Mouse (Mus musculus) embryonic facial prominence, embryonic 14.5 days (tissue): ENCODE measurements around the gene Abi3bp. TPM values are rescaled to one million over a fixed set of nuclear protein-coding genes. Genes with fewer than 3 reads are reported as not detected.

Experiments
- ATAC-seq: fragments of 200-750 bp; cut with Nextera tagmentation; 2 replicates; pipeline ENCODE4 v1.8.0; 2017; ENCODE audit warnings: low read depth, moderate number of reproducible peaks, moderate TSS enrichment
- DNase-seq: peaks from one replicate; pipeline ENCODE4 v3.0.0-alpha.2; 2015; ENCODE audit warnings: low spot score
- H3K27ac ChIP-seq: fragments of 300-500 bp; sonication (generic); replicated peaks from 2 replicates; pipeline ENCODE4 v1.5.1; 2014; ENCODE audit warnings: low read depth, mild to moderate bottlenecking, low read length, moderate library complexity
- H3K27me3 ChIP-seq: fragments of 300-500 bp; sonication (generic); replicated peaks from 2 replicates; pipeline ENCODE4 v1.6.1; 2014; ENCODE audit warnings: low read length; ENCODE audit not compliant: control insufficient read depth, insufficient read depth
- H3K36me3 ChIP-seq: fragments of 300-500 bp; sonication (generic); 2 replicates; pipeline ENCODE4 v1.6.1; 2014; ENCODE audit warnings: low read length, mixed read lengths; ENCODE audit not compliant: control insufficient read depth, insufficient read depth
- H3K4me1 ChIP-seq: fragments of 300-500 bp; sonication (generic); 2 replicates; pipeline ENCODE4 v1.6.1; 2014; ENCODE audit warnings: antibody characterized with exemption, low read length; ENCODE audit not compliant: control insufficient read depth, insufficient read depth
- H3K4me2 ChIP-seq: fragments of 300-500 bp; sonication (generic); 2 replicates; pipeline ENCODE4 v1.6.1; 2014; ENCODE audit warnings: low read depth, mild to moderate bottlenecking, low read length, moderate library complexity, mixed read lengths
- H3K4me3 ChIP-seq: fragments of 300-500 bp; sonication (generic); 2 replicates; pipeline ENCODE4 v1.5.1; 2014; ENCODE audit warnings: low read depth, mild to moderate bottlenecking, low read length
- H3K9ac ChIP-seq: fragments of 300-500 bp; sonication (generic); 2 replicates; pipeline ENCODE4 v1.6.1; 2014; ENCODE audit warnings: low read depth, mild to moderate bottlenecking, low read length, moderate library complexity, mixed read lengths
- H3K9me3 ChIP-seq: fragments of 300-500 bp; sonication (generic); 2 replicates; pipeline ENCODE4 v1.6.1; 2016; ENCODE audit warnings: low read length; ENCODE audit not compliant: control insufficient read depth
- WGBS: fragments of 180-500 bp; shearing (Covaris S2); extraction: QIAGEN DNeasy Blood & Tissue Kit; methylation state at CpG from one replicate; pipeline ENCODE4 v1.1.7; 2014; 5-methylcytosine and 5-hydroxymethylcytosine counted together
- polyA plus RNA-seq: library from polyadenylated mRNA; unstranded; fragments of >200 nt; fragmentation: Nextera tagmentation; extraction: Ambion mirVana; gene quantifications from 2 replicates; pipeline ENCODE4 v1.2.1, GENCODE M21; 2014

The Abi3bp gene
- polyA plus RNA-seq, 1 experiment from 2014 or later, result 28.3 TPM

DNA sequence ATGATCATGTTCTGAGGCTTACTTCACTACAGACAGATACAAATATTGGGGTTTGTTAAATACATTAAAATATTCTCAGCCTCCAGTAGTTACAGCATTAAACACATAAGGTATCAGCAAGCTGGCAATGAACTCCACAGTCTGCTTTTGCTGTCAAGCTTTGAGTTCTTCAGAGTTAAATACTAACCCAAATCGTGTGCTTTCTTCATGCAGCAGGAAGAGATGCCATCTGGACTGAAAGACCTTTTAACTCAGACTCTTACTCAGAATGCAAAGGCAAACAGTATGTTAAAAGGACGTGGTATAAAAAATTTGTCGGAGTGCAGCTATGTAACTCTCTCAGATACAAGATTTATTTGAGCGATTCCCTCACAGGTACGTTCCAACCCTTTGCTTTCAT is 209.1 kb downstream of the Abi3bp start:
- WGBS, result 90% methylated on average over 5 of the region's 5 CpGs
- ATAC-seq (no peak), DNase-seq (no peak)
- Histone ChIP-seq H3K9ac (no peak overlapping the region), H3K4me3 (no peak overlapping the region), H3K9me3 (no peaks in the 10 kb centered on the region), H3K36me3 (peaks cover 65% of the 10 kb centered on the region), H3K4me1 (no peaks in the 10 kb centered on the region), H3K27ac (no peak overlapping the region), H3K27me3 (no peaks in the 10 kb centered on the region), H3K4me2 (no peak overlapping the region)

DNA sequence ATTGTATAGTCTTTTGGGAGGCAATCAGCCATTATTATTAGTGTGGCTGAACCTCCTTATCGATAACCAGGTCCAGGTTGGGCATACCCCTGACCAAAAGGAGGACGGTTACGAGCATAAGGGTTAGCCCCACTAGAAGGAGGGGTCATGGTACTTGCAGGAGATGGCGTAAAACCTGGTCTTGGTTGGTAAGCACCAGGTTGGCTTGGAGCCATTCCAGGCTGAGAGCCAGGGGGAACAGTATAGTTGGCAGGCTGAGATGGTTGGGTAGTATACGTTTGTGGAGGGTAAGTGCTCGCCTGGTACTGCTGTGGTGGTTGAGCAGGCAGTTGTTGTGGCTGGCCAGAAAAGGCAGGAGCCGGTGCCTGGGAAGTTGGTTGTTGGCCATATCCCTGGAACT is 213.0 kb downstream of the Abi3bp start:
- Histone ChIP-seq H3K9me3 (no peaks in the 10 kb centered on the region), H3K4me3 (no peak overlapping the region), H3K9ac (no peak overlapping the region), H3K4me1 (no peaks in the 10 kb centered on the region), H3K27ac (no peak overlapping the region), H3K4me2 (no peak overlapping the region), H3K36me3 (peaks cover 75% of the 10 kb centered on the region), H3K27me3 (no peaks in the 10 kb centered on the region)
- 92% methylated on average over 7 of the region's 7 CpGs for WGBS
- no peak for DNase-seq
- no peak for ATAC-seq

DNA sequence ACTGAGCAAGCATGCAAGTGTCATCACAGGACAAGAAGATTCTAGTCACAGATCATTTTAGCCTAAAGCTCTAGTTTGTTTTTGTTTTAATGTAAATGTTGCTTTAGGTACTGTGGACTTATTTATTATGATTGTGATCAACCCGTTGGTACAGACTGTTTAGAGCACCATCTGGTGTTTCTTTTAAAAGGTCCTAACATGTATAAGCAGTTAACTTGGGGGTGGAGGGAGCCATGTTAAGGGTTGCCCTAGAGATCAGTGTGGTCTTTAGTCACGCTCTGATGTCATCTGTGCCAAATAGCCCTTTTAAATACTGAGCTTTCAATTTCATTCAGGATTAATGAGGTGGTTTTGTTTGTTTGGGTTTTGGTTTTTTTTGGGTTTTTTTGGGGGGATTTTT is 218.8 kb downstream of the Abi3bp start:
- Histone ChIP-seq H3K4me1 (no peaks in the 10 kb centered on the region), H3K27me3 (no peaks in the 10 kb centered on the region), H3K9me3 (no peaks in the 10 kb centered on the region), H3K36me3 (peaks cover 64% of the 10 kb centered on the region), H3K4me3 (no peak overlapping the region), H3K4me2 (no peak overlapping the region), H3K9ac (no peak overlapping the region), H3K27ac (no peak overlapping the region)
- no peak for ATAC-seq
- no peak for DNase-seq
- WGBS, result 68% methylated on average over 2 of the region's 2 CpGs

DNA sequence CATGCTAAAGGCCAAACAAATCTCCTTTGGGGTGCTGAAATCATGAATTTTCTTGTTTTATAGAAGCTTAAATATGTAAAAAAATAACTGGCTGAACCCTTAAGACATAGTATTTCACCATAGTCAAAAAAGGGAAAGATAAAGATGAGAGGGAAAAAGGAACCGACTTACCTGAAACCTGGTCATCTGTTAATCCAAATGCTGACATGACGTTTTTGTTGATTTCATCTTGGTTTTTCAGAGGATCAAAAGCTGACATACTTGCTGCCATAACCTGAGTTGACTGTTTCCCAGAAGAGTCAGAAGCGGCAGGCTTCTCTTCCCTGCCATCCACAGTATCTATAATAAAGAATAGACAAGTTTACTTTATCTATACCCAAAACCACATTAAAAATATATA is 223.2 kb downstream of the Abi3bp start:
- Histone ChIP-seq H3K4me2 (no peak overlapping the region), H3K9ac (no peak overlapping the region), H3K4me1 (no peaks in the 10 kb centered on the region), H3K27ac (no peak overlapping the region), H3K9me3 (no peaks in the 10 kb centered on the region), H3K36me3 (peaks cover 57% of the 10 kb centered on the region), H3K27me3 (no peaks in the 10 kb centered on the region), H3K4me3 (no peak overlapping the region)
- WGBS, result 89% methylated on average over 3 of the region's 3 CpGs
- ATAC-seq (no peak), DNase-seq (no peak)

DNA sequence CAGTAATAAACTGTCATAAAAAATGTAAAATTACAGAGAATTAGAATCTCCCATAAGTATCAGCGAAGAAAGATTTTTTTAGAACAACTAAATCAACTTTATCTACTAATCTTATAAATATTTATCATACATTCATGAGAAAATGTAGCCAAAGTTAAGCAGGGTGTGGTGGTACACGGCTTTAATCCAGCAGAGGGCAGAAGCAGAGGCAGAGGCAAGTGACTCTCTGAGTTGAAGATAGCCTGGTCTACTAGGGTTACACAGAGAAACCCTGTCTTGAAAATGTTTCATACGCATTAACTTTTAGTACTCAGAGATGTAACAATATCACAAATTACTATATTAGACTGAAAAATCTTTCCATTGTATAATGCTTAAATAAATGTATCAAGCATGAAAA is 228.1 kb downstream of the Abi3bp start:
- WGBS, result 89% methylated on average over 3 of the region's 3 CpGs
- no peak for DNase-seq
- Histone ChIP-seq H3K4me3 (no peak overlapping the region), H3K9ac (no peak overlapping the region), H3K36me3 (peaks cover 71% of the 10 kb centered on the region), H3K4me1 (no peaks in the 10 kb centered on the region), H3K27me3 (no peaks in the 10 kb centered on the region), H3K4me2 (no peak overlapping the region), H3K27ac (no peak overlapping the region), H3K9me3 (no peaks in the 10 kb centered on the region)
- ATAC-seq, result no peak

DNA sequence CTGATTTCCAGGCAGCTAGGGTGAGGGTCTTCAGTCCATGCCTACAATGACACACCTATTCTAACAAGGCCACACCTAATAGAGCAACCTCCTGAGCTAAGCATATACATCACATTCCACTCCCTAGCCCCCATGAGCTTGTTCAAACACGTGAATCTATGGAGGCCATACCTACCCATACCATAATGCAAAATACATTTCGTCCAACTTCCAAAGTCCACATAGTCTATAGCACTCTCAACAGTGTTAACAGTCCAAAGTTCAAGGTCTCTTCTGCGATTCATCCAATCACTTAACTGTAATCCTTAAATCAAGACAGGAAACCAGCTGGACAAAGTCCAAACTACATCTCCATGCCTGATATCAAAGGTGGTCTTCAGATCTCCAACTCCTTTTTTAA is 232.4 kb downstream of the Abi3bp start:
- no peak overlapping the region for H3K9ac ChIP-seq
- no peak overlapping the region for H3K4me3 ChIP-seq
- ATAC-seq (no peak), DNase-seq (no peak)
- no peak overlapping the region for H3K27ac ChIP-seq
- H3K4me1 ChIP-seq, result no peaks in the 10 kb centered on the region
- no peaks in the 10 kb centered on the region for H3K27me3 ChIP-seq
- 95% methylated on average over 3 of the region's 3 CpGs for WGBS
- peaks cover 64% of the 10 kb centered on the region for H3K36me3 ChIP-seq
- no peak overlapping the region for H3K4me2 ChIP-seq
- H3K9me3 ChIP-seq, result no peaks in the 10 kb centered on the region

DNA sequence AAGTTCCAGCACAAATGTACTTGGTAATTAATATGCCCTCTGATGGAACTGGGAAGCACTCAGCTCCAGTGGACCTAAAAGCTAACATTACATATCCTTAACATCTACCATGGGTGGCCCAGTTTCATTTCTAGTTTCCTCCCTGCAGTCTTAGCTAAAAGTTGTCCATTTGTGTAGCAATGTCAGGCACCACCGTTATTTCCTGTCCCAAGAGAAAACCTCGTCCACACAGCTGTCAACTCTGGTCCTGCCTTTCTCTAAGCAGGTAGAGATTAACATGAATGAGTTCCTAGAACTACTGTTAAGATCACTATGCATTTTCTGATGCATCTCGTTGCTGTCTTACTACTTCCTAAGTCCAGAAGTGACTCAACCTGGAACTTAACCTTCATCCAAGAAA is 237.9 kb downstream of the Abi3bp start:
- no peaks in the 10 kb centered on the region for H3K27me3 ChIP-seq
- no peak overlapping the region for H3K27ac ChIP-seq
- ATAC-seq, result no peak
- peak overlapping the region; percentile 83 for H3K4me3 ChIP-seq
- peak overlapping the region; percentile 22; the same call in 1 of the 2 replicates for H3K9ac ChIP-seq
- H3K36me3 ChIP-seq, result peaks cover 21% of the 10 kb centered on the region
- WGBS, result 61% methylated on average over 3 of the region's 3 CpGs
- no peaks in the 10 kb centered on the region for H3K9me3 ChIP-seq
- peak overlapping the region; percentile 78 for H3K4me2 ChIP-seq
- H3K4me1 ChIP-seq, result peaks cover 10% of the 10 kb centered on the region; the same call in 1 of the 2 replicates
- DNase-seq, result no peak

DNA sequence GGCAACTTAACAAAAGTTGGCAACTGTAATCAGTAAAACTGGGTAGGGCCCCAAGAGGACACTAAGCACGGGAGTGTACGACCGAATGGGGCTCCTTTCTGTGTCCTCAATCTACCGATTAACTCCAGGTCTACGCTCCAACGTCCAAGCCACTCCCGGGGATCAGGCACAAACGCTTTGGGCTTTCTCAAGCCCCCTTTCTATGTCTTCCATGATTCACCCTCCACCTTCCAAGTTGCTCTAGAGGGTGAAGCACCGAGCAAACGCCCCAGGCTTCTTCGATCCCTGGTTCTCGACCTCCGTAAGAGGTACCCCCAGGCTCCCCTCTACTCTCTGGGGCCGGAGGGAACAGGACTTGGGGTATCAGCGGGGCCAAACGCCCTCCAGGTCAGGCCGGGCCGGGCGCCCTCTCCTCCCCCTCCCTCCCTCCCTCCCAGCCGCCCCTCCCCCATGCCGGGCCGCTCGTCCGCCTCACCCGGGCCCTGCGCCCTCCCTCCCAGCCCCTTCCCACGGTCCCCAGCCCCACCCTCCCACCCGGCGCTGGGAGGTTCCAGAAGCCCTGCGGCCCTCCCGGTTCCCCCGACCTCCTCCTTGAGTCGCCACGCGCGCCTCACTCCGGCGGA is 239.0 kb downstream of the Abi3bp start:
- peaks cover 11% of the 10 kb centered on the region for H3K36me3 ChIP-seq
- H3K27ac ChIP-seq, result peak overlapping the region; percentile 99
- H3K4me1 ChIP-seq, result peaks cover 10% of the 10 kb centered on the region; the same call in 1 of the 2 replicates
- no peaks in the 10 kb centered on the region for H3K27me3 ChIP-seq
- H3K4me2 ChIP-seq, result peak overlapping the region; percentile 78
- ATAC-seq (peak; percentile 75), DNase-seq (peak; percentile 36)
- peak overlapping the region; percentile 83 for H3K4me3 ChIP-seq
- H3K9me3 ChIP-seq, result no peaks in the 10 kb centered on the region
- H3K9ac ChIP-seq, result peak overlapping the region; percentile 91
- WGBS, result 0% methylated on average over 19 of the region's 38 CpGs
